8 mouse cellular contexts compared by ENCODE assay signal in genomic region chr3:79144672-79145406, GRCm38 (mm10).
DNase-seq lines count a peak whose midpoint lies in the region; ATAC-seq and TF ChIP-seq lines count a peak whose summit lies in the region.

No protein-coding gene starts in this region.

- H3K4me1 ChIP-seq in lung, embryonic 14.5 days (ENCODE audit: insufficient read depth), result peaks cover 12% of the 10 kb centered on the region
- H3K4me1 ChIP-seq in lung, adult 2 months (ENCODE audit: control insufficient read depth, insufficient read depth, low read length), result peaks cover 12% of the 10 kb centered on the region
- peaks cover 19% of the 10 kb centered on the region for H3K4me1 ChIP-seq in embryonic facial prominence, embryonic 12.5 days
- peaks cover 11% of the 10 kb centered on the region for H3K4me1 ChIP-seq in limb, embryonic 14.5 days (ENCODE audit: control insufficient read depth, insufficient read depth, low read length)
- peaks cover 23% of the 10 kb centered on the region; the same call in 1 of the 2 replicates for H3K4me1 ChIP-seq in stomach, embryonic 14.5 days (ENCODE audit: control insufficient read depth, insufficient read depth, low read length)

- 29% methylated on average over 13 of the region's 13 CpGs for WGBS in lung, embryonic 14.5 days
- WGBS in lung, adult 2 months, result 41% methylated on average over 13 of the region's 13 CpGs
- 25% methylated on average over 13 of the region's 13 CpGs for WGBS in embryonic facial prominence, embryonic 12.5 days
- 26% methylated on average over 13 of the region's 13 CpGs for WGBS in limb, embryonic 14.5 days
- 37% methylated on average over 13 of the region's 13 CpGs for WGBS in stomach, embryonic 14.5 days

- no peaks in the 10 kb centered on the region for H3K27me3 ChIP-seq in lung, embryonic 14.5 days (ENCODE audit: insufficient read depth, low read length)
- H3K27me3 ChIP-seq in embryonic facial prominence, embryonic 12.5 days, result no peaks in the 10 kb centered on the region
- no peaks in the 10 kb centered on the region for H3K27me3 ChIP-seq in limb, embryonic 14.5 days (ENCODE audit: control insufficient read depth, insufficient read depth, low read length)
- H3K27me3 ChIP-seq in stomach, embryonic 14.5 days (ENCODE audit: control insufficient read depth, insufficient read depth, low read length), result no peaks in the 10 kb centered on the region

- H3K27ac ChIP-seq in lung, embryonic 14.5 days (ENCODE audit: low read depth), result peak overlapping the region; percentile 58; the same call in 1 of the 2 replicates
- H3K27ac ChIP-seq in embryonic facial prominence, embryonic 12.5 days, result peak overlapping the region; percentile 73
- H3K27ac ChIP-seq in limb, embryonic 14.5 days (replicated peaks; ENCODE audit: low read depth, low read length), result peak overlapping the region; percentile 53; the same call in 1 of the 2 replicates
- peak overlapping the region; percentile 44; the same call in 1 of the 2 replicates for H3K27ac ChIP-seq in stomach, embryonic 14.5 days (ENCODE audit: low read length)

- H3K9ac ChIP-seq in lung, embryonic 14.5 days, result peak overlapping the region; percentile 25
- H3K9ac ChIP-seq in embryonic facial prominence, embryonic 12.5 days, result peak overlapping the region; percentile 16; the same call in 1 of the 2 replicates
- H3K9ac ChIP-seq in limb, embryonic 14.5 days (ENCODE audit: low read depth, low read length, severe bottlenecking), result peak overlapping the region; percentile 22; the same call in 1 of the 2 replicates
- no peak overlapping the region for H3K9ac ChIP-seq in stomach, embryonic 14.5 days (replicated peaks; ENCODE audit: low read depth, low read length)

- no peaks in the 10 kb centered on the region for H3K36me3 ChIP-seq in lung, embryonic 14.5 days (ENCODE audit: insufficient read depth)
- no peaks in the 10 kb centered on the region for H3K36me3 ChIP-seq in embryonic facial prominence, embryonic 12.5 days
- no peaks in the 10 kb centered on the region for H3K36me3 ChIP-seq in limb, embryonic 14.5 days (ENCODE audit: control insufficient read depth, insufficient read depth, low read length)
- H3K36me3 ChIP-seq in stomach, embryonic 14.5 days (ENCODE audit: control insufficient read depth, insufficient read depth, low read length), result no peaks in the 10 kb centered on the region

- TF ChIP-seq POLR2A in lung, adult 2 months (IDR thresholded peaks at IDR 0.05; ENCODE audit: borderline replicate concordance, extremely low read depth, low read depth, low read length), result no peak
- no peak for TF ChIP-seq POLR2A in limb, embryonic 14.5 days (IDR thresholded peaks at IDR 0.05; ENCODE audit: borderline replicate concordance, extremely low read depth, insufficient read depth, insufficient read length)

- no peaks in the 10 kb centered on the region for H3K9me3 ChIP-seq in lung, embryonic 14.5 days (ENCODE audit: low read depth, low read length)
- no peaks in the 10 kb centered on the region for H3K9me3 ChIP-seq in embryonic facial prominence, embryonic 12.5 days
- no peaks in the 10 kb centered on the region for H3K9me3 ChIP-seq in limb, embryonic 14.5 days (ENCODE audit: control insufficient read depth, low read length)
- H3K9me3 ChIP-seq in stomach, embryonic 14.5 days (ENCODE audit: control insufficient read depth, low read depth, low read length), result no peaks in the 10 kb centered on the region

- no peak for TF ChIP-seq CTCF in lung, embryonic 14.5 days (IDR thresholded peaks at IDR 0.05; ENCODE audit: low read depth)
- no peak for TF ChIP-seq CTCF in lung, adult 2 months (IDR thresholded peaks at IDR 0.05; ENCODE audit: insufficient read depth, low read length)

- H3K4me3 ChIP-seq in lung, embryonic 14.5 days (ENCODE audit: low read depth, low read length), result no peak overlapping the region
- no peak overlapping the region for H3K4me3 ChIP-seq in lung, adult 2 months (replicated peaks; ENCODE audit: extremely low read depth, low read depth, low read length)
- H3K4me3 ChIP-seq in embryonic facial prominence, embryonic 12.5 days, result 0 out of 2 replicates have a peak overlapping the region, but pooled peaks have one; percentile 1
- peak overlapping the region; percentile 2; the same call in 1 of the 2 replicates for H3K4me3 ChIP-seq in limb, embryonic 14.5 days (replicated peaks; ENCODE audit: low read length)
- no peak overlapping the region for H3K4me3 ChIP-seq in stomach, embryonic 14.5 days (ENCODE audit: low read depth, low read length)

- intact Hi-C loops in heart, postnatal 10 days (cut with DNase I), result loop anchor here (5.0 kb wide), 1 partner anchor 47 kb away; no protein-coding TSS in a partner anchor

- H3K4me2 ChIP-seq in lung, embryonic 14.5 days, result peak overlapping the region; percentile 47
- H3K4me2 ChIP-seq in embryonic facial prominence, embryonic 12.5 days (replicated peaks), result peak overlapping the region; percentile 35
- H3K4me2 ChIP-seq in limb, embryonic 14.5 days (replicated peaks; ENCODE audit: low read depth, low read length, severe bottlenecking), result peak overlapping the region; percentile 30
- peak overlapping the region; percentile 18; the same call in 1 of the 2 replicates for H3K4me2 ChIP-seq in stomach, embryonic 14.5 days (replicated peaks; ENCODE audit: low read depth, low read length)

- no peak for DNase-seq in lung, embryonic 14.5 days
- DNase-seq in lung, adult 2 months, result no peak
- peak; percentile 41 to 50 for DNase-seq in heart, postnatal 10 days
- DNase-seq in limb, embryonic 14.5 days (ENCODE audit: low spot score), result no peak
- no peak for DNase-seq in natural killer cell, adult 2 months (ENCODE audit: low spot score in 2 of 2)
- DNase-seq in testis, postnatal 14 days (ENCODE audit: low spot score), result no peak

- ATAC-seq in lung, embryonic 14.5 days (ENCODE audit: insufficient read depth), result no peak
- peak; percentile 29; the same call in 1 of the 2 replicates for ATAC-seq in embryonic facial prominence, embryonic 12.5 days (ENCODE audit: insufficient number of reproducible peaks, insufficient read depth, low FRiP score, low TSS enrichment)
- no peak for ATAC-seq in limb, embryonic 14.5 days (ENCODE audit: low FRiP score, low read depth)
- ATAC-seq in stomach, embryonic 14.5 days (ENCODE audit: insufficient number of reproducible peaks, insufficient read depth, low FRiP score, low read depth), result no peak

Comparison
In these comparisons a context has a peak if more than half of its experiments do, and no peak if none do; other contexts are left out.
1. DNase-seq: peak in heart, postnatal 10 days (2 of 2); none in lung, embryonic 14.5 days (single experiment), lung, adult 2 months (single experiment), limb, embryonic 14.5 days (single experiment), natural killer cell, adult 2 months (0 of 2) and testis, postnatal 14 days (single experiment).
2. H3K4me3 ChIP-seq: peak in embryonic facial prominence, embryonic 12.5 days (single experiment) and limb, embryonic 14.5 days (single experiment); none in lung, embryonic 14.5 days (single experiment), lung, adult 2 months (single experiment) and stomach, embryonic 14.5 days (single experiment).
3. Peak in every context shown above with its lines, with median percentiles within 50 percentile points of each other: H3K27ac ChIP-seq and H3K4me2 ChIP-seq.